Mouse (Mus musculus) lung, postnatal 4 days (tissue): Measurements from ENCODE around the gene Tmprss9.

Source experiments
- DNase-seq, 2 experiments: peaks; one replicate each; pipeline ENCODE4 v3.0.0; 2021

The Tmprss9 gene

GRCm38 (mm10) chr10:80917336-80917778 lies 45.7 kb downstream of the Tmprss9 start:
- no peak for DNase-seq

- DNase-seq, result peak; percentile 76 to 81
These were observed 46.3 kb downstream of the Tmprss9 start, which contains the start of gene Lmnb2 for GRCm38 (mm10) chr10:80917779-80918434. Lmnb2 (minus strand) TSS chr10:80918245.

- DNase-seq, result peak; percentile 58 to 77
These were observed 50.3 kb downstream of the Tmprss9 start for GRCm38 (mm10) chr10:80921923-80922322.

GRCm38 (mm10) chr10:80925472-80925871 lies 53.8 kb downstream of the Tmprss9 start:
- DNase-seq, result no peak

- DNase-seq, result peak; percentile 94 to 95
These were observed 57.1 kb downstream of the Tmprss9 start for GRCm38 (mm10) chr10:80928586-80929298.

- DNase-seq, result peak; percentile 99 to 100
These were observed 57.9 kb downstream of the Tmprss9 start, which contains the start of gene Gadd45b for GRCm38 (mm10) chr10:80929299-80930226. Gadd45b (plus strand) TSS chr10:80930073.

- DNase-seq, result peak in 1 of 2 experiments; percentile 67
These were observed 58.9 kb downstream of the Tmprss9 start for GRCm38 (mm10) chr10:80930361-80931152.

- DNase-seq, result no peak
These were observed 59.6 kb downstream of the Tmprss9 start for GRCm38 (mm10) chr10:80931153-80931671.

GRCm38 (mm10) chr10:80931695-80932094 lies 60.0 kb downstream of the Tmprss9 start:
- DNase-seq, result no peak

GRCm38 (mm10) chr10:80932206-80932605 lies 60.6 kb downstream of the Tmprss9 start:
- peak; percentile 56 to 67 for DNase-seq

GRCm38 (mm10) chr10:80932700-80933420 lies 61.2 kb downstream of the Tmprss9 start:
- DNase-seq, result peak in 1 of 2 experiments; percentile 38

GRCm38 (mm10) chr10:80933421-80933979 lies 61.9 kb downstream of the Tmprss9 start:
- peak; percentile 66 to 75 for DNase-seq

- DNase-seq, result no peak
These were observed 62.7 kb downstream of the Tmprss9 start for GRCm38 (mm10) chr10:80934136-80934985.

- no peak for DNase-seq
These were observed 63.6 kb downstream of the Tmprss9 start for GRCm38 (mm10) chr10:80935241-80935640.

GRCm38 (mm10) chr10:80935698-80936097 lies 64.0 kb downstream of the Tmprss9 start:
- no peak for DNase-seq

GRCm38 (mm10) chr10:80936135-80936809 lies 64.6 kb downstream of the Tmprss9 start:
- peak; percentile 82 to 89 for DNase-seq

GRCm38 (mm10) chr10:80936810-80937164 lies 65.1 kb downstream of the Tmprss9 start:
- DNase-seq, result no peak

- DNase-seq, result peak; percentile 88 to 94
These were observed 66.0 kb downstream of the Tmprss9 start for GRCm38 (mm10) chr10:80937646-80938045.
